Mouse (Mus musculus): ENCODE data around the gene Ccdc105. TPM values are rescaled to one million over a fixed set of nuclear protein-coding genes. Genes with fewer than 3 reads are reported as not detected.

The Ccdc105 gene
- total RNA-seq (2014; rRNA removed; ENCODE audit: low replicate concordance) (not detected in 2 replicates), polyA plus RNA-seq (2015; fragmentation: Nextera tagmentation; extraction: Ambion mirVana) (not detected in 2 replicates)

DNA sequence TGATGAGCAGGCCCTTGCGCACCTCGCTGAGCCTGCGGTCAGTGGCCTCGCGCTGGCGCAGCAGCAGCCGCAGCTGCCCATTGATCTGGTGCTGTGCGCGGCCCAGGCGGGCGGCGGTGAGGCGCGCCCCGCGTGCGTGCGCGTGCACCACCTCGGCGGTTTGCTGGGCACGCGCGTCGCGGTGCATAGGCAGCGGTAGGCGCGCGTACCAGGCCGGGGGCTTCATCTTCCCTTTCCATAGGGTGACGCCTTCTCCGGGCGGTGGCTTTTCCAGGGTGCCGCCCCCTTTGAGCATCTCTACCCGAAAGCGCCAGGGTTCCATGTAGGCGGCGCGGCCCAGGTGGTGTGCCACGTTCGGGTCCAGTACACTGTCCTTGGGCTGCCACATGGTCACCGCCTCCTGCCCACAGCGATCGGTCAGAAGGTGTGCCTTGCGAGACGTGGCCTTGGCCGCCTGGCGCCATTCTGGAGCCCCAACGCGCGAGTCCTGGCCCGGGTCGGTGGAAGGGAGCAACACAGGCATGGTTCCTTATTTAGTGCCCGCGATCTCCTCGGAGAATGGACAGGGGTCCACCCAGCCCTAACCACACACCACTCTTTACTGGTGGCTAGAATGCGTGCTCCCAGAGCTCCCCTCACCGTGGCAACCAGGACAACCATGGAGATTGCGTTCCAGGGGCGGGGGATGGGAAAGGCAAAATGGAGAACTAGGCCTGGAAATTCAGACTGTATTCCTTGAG is at the start of gene Ccdc105:
Gene Ccdc105 (minus strand): TSS at position 614 of the 740 bp plus-strand sequence.
- H3K27me3 ChIP-seq (ENCODE audit: control insufficient read depth, insufficient read depth, low read length) = peaks cover 16% of the 10 kb centered on the region
- ATAC-seq (ENCODE audit: insufficient read depth, low read depth) (peak; percentile 76), DNase-seq (ENCODE audit: low spot score) (peak; percentile 35)
- no peak within 1 kb of the TSS for H3K27ac ChIP-seq (ENCODE audit: low read depth)
- H3K4me1 ChIP-seq (ENCODE audit: control insufficient read depth, insufficient read depth) = no peaks in the 10 kb centered on the region
- TF ChIP-seq CTCF (IDR thresholded peaks at IDR 0.05; ENCODE audit: low read depth) (no peak), EP300 (IDR thresholded peaks at IDR 0.05; ENCODE audit: low read depth) (no peak)
- H3K4me2 ChIP-seq (ENCODE audit: low read depth, low read length) = peak within 1 kb of the TSS; percentile 76
- 3% methylated on average over 56 of the region's 61 CpGs for WGBS
- no peaks in the 10 kb centered on the region for H3K9me3 ChIP-seq (replicated peaks; ENCODE audit: control insufficient read depth, low read length)
- H3K4me3 ChIP-seq (ENCODE audit: low read depth, low read length) = peak within 1 kb of the TSS; percentile 51
- no peak within 1 kb of the TSS; the same call in 1 of the 2 replicates for H3K9ac ChIP-seq (replicated peaks; ENCODE audit: low read depth, low read length)
- no peaks in the 10 kb centered on the region for H3K36me3 ChIP-seq (replicated peaks; ENCODE audit: control insufficient read depth, insufficient read depth, low read length)

DNA sequence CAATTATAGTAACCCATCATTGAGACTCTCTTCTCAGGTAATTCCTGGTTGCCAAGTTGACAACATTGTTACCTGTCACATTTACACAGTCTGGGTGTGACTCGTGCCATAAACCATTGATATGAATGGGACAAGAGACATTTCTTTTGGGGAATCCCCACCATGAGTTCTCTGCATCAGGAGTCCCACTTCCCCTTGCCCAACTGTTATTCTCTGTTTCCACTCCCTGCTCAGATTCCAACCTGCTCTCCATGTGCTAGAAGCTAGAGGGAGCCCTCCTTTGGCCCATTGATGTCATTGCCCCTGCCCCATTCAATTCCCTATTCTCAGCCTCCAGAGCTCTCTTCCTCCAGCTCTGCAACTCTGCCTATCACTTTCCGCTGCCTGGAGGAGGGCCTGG is 48.6 kb upstream of the Ccdc105 start:
- no peak for TF ChIP-seq EP300 (IDR thresholded peaks at IDR 0.05; ENCODE audit: low read depth)
- no peak for TF ChIP-seq CTCF (IDR thresholded peaks at IDR 0.05; ENCODE audit: low read depth)
- no peak for DNase-seq (ENCODE audit: low spot score)
- Histone ChIP-seq H3K36me3 (replicated peaks; ENCODE audit: control insufficient read depth, insufficient read depth, low read length) (no peaks in the 10 kb centered on the region), H3K27me3 (ENCODE audit: control insufficient read depth, insufficient read depth, low read length) (no peaks in the 10 kb centered on the region), H3K4me2 (ENCODE audit: low read depth, low read length) (no peak overlapping the region), H3K4me1 (ENCODE audit: control insufficient read depth, insufficient read depth) (no peaks in the 10 kb centered on the region), H3K4me3 (ENCODE audit: low read depth, low read length) (no peak overlapping the region), H3K9me3 (replicated peaks; ENCODE audit: control insufficient read depth, low read length) (no peaks in the 10 kb centered on the region), H3K9ac (replicated peaks; ENCODE audit: low read depth, low read length) (no peak overlapping the region), H3K27ac (ENCODE audit: low read depth) (no peak overlapping the region)
- ATAC-seq (ENCODE audit: insufficient read depth, low read depth) = no peak
- 78% methylated on average over 2 of the region's 2 CpGs for WGBS

DNA sequence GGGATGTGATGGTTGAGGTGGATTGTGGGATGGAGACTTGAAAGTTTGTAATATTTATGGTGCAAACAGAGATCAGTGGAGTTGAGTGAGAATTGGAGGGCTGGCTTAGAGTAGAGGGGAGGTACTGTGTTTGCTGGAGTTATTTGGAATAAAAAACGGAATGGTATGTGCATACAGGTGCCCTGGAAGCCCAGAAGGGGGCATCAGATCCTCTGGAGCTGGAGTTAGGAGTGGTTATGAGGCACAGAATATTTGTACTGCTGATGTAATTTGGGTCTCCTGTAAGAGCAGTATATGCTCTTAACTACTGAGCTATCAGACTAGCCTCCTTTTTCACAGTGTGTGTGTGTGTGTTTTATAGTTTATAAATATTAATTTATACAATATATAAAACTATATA is 37.7 kb upstream of the Ccdc105 start:
- 52% methylated on average over 1 of the region's 1 CpGs for whole genome bisulfite sequencing
- H3K4me1 ChIP-seq (ENCODE audit: control insufficient read depth, insufficient read depth) = no peaks in the 10 kb centered on the region
- H3K27ac ChIP-seq (ENCODE audit: low read depth) = no peak overlapping the region
- no peak for ATAC-seq (ENCODE audit: insufficient read depth, low read depth)
- no peak overlapping the region for H3K9ac ChIP-seq (replicated peaks; ENCODE audit: low read depth, low read length)
- no peaks in the 10 kb centered on the region for H3K9me3 ChIP-seq (replicated peaks; ENCODE audit: control insufficient read depth, low read length)
- no peaks in the 10 kb centered on the region for H3K36me3 ChIP-seq (replicated peaks; ENCODE audit: control insufficient read depth, insufficient read depth, low read length)
- H3K27me3 ChIP-seq (ENCODE audit: control insufficient read depth, insufficient read depth, low read length) = no peaks in the 10 kb centered on the region
- TF ChIP-seq EP300 (IDR thresholded peaks at IDR 0.05; ENCODE audit: low read depth) (no peak), CTCF (IDR thresholded peaks at IDR 0.05; ENCODE audit: low read depth) (0 out of 2 replicates have a peak, but pooled peaks have one; percentile 3)
- no peak for DNase-seq (ENCODE audit: low spot score)
- no peak overlapping the region for H3K4me2 ChIP-seq (ENCODE audit: low read depth, low read length)
- no peak overlapping the region for H3K4me3 ChIP-seq (ENCODE audit: low read depth, low read length)

DNA sequence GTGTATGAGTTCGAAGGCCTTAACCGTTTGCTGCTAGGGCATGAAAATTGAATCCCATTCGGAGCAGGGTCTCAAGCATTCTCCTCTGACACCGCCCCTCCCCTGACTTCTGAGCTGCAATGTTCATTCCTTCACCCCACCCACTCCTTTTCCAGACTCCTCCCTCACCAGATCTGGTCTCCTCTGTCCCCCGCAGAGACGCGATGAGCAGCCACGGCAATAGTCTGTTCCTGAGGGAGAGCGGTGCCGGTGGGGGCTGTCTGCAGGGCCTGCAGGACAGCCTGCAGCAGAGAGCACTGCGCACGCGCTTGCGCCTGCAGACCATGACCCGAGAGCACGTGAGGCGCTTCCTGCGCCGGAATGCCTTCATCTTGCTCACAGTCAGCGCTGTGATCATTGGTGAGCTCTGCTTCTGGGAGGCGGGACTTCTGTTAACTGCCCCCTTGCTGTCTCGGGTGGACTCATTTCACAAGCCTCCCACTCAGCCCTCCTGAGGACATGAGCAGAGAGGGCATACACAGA is 34.8 kb upstream of the Ccdc105 start:
- ATAC-seq (ENCODE audit: insufficient read depth, low read depth) (peak; percentile 92), DNase-seq (ENCODE audit: low spot score) (peak; percentile 44)
- Histone ChIP-seq H3K4me2 (ENCODE audit: low read depth, low read length) (peak overlapping the region; percentile 59), H3K4me3 (ENCODE audit: low read depth, low read length) (peak overlapping the region; percentile 43), H3K27ac (ENCODE audit: low read depth) (no peak overlapping the region), H3K4me1 (ENCODE audit: control insufficient read depth, insufficient read depth) (no peaks in the 10 kb centered on the region), H3K36me3 (replicated peaks; ENCODE audit: control insufficient read depth, insufficient read depth, low read length) (no peaks in the 10 kb centered on the region), H3K9me3 (replicated peaks; ENCODE audit: control insufficient read depth, low read length) (no peaks in the 10 kb centered on the region), H3K27me3 (ENCODE audit: control insufficient read depth, insufficient read depth, low read length) (no peaks in the 10 kb centered on the region), H3K9ac (replicated peaks; ENCODE audit: low read depth, low read length) (peak overlapping the region; percentile 32; the same call in 1 of the 2 replicates)
- TF ChIP-seq CTCF (IDR thresholded peaks at IDR 0.05; ENCODE audit: low read depth) (no peak), EP300 (IDR thresholded peaks at IDR 0.05; ENCODE audit: low read depth) (no peak)
- 10% methylated on average over 22 of the region's 22 CpGs for WGBS

DNA sequence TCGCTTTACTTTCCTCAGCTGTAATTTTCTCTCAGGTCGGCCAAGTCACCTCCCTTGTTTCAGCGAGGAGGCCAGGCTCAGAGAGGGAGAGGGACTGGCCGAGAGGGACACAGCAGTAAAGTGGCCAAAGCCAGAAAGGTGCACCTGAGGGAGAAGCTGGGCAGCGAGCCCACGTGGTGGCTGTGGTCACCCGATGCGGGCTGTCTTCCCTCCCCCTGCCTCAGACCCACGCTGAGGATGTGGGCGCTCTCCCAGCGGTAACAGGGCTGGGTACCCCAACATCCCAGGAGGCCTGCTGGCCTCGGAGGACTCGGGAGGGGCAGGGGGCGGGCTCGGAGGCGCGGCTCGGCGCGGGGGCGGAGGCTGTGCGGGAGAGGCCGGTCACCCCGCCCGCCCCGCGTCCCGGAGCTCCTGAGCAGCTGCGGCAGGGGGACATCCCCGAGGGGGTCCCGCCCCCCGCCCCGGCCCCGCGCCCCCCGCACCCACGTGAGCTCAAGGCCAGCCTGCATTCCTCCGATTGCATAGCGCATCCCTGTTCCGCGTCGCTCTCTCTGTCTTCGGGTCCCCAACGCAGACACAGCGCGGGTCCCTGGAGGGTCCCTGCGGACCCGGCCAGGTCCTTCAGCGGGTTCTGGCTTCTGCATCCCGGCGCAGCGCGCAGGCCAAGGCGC is 27.3 kb upstream of the Ccdc105 start, which contains the start of gene Slc1a6:
Gene Slc1a6 (plus strand): TSS at position 516 of the 671 bp plus-strand sequence.
- under 1% methylated on average over 45 of the region's 54 CpGs for WGBS
- Histone ChIP-seq H3K36me3 (replicated peaks; ENCODE audit: control insufficient read depth, insufficient read depth, low read length) (no peaks in the 10 kb centered on the region), H3K9ac (replicated peaks; ENCODE audit: low read depth, low read length) (peak within 1 kb of the TSS; percentile 37; the same call in 1 of the 2 replicates), H3K4me3 (ENCODE audit: low read depth, low read length) (peak within 1 kb of the TSS; percentile 57), H3K4me1 (ENCODE audit: control insufficient read depth, insufficient read depth) (0 out of 2 replicates have a peak, but pooled peaks cover 3% of the 10 kb centered on the region), H3K9me3 (replicated peaks; ENCODE audit: control insufficient read depth, low read length) (no peaks in the 10 kb centered on the region), H3K27me3 (ENCODE audit: control insufficient read depth, insufficient read depth, low read length) (peaks cover 11% of the 10 kb centered on the region), H3K4me2 (ENCODE audit: low read depth, low read length) (peak within 1 kb of the TSS; percentile 98), H3K27ac (ENCODE audit: low read depth) (no peak within 1 kb of the TSS)
- no peak for TF ChIP-seq EP300 (IDR thresholded peaks at IDR 0.05; ENCODE audit: low read depth)
- no peak for TF ChIP-seq CTCF (IDR thresholded peaks at IDR 0.05; ENCODE audit: low read depth)
- DNase-seq (ENCODE audit: low spot score) = no peak
- no peak; the same call in 1 of the 2 replicates for ATAC-seq (ENCODE audit: insufficient read depth, low read depth)

Measured in heart, postnatal 0 days (tissue).